Mouse (Mus musculus): ENCODE measurements around the gene Selenos.

The Selenos gene

GRCm38 (mm10) chr7:66079364-66080230 lies at the start of gene Selenos:
Gene Selenos (plus strand): TSS chr7:66079649.
- DNase-seq (ENCODE audit: low spot score), result peak; percentile 98

- DNase-seq (ENCODE audit: low spot score), result no peak
These were observed 42.6 kb upstream of the Selenos start for GRCm38 (mm10) chr7:66036809-66037208.

- no peak for DNase-seq (ENCODE audit: low spot score)
These were observed 41.2 kb upstream of the Selenos start for GRCm38 (mm10) chr7:66038261-66038660.

GRCm38 (mm10) chr7:66038730-66039129 lies 40.7 kb upstream of the Selenos start:
- no peak for DNase-seq (ENCODE audit: low spot score)

GRCm38 (mm10) chr7:66040026-66040814 lies 39.2 kb upstream of the Selenos start:
- no peak for DNase-seq (ENCODE audit: low spot score)

- no peak for DNase-seq (ENCODE audit: low spot score)
These were observed 35.6 kb upstream of the Selenos start, which contains the start of gene Gm45213 for GRCm38 (mm10) chr7:66043552-66044459. Gene Gm45213 (plus strand): TSS chr7:66043602.

- peak; percentile 23 for DNase-seq (ENCODE audit: low spot score)
These were observed 34.8 kb upstream of the Selenos start for GRCm38 (mm10) chr7:66044617-66045016.

- peak; percentile 74 for DNase-seq (ENCODE audit: low spot score)
These were observed 32.2 kb upstream of the Selenos start for GRCm38 (mm10) chr7:66046921-66047918.

GRCm38 (mm10) chr7:66047975-66048374 lies 31.5 kb upstream of the Selenos start:
- no peak for DNase-seq (ENCODE audit: low spot score)

- no peak for DNase-seq (ENCODE audit: low spot score)
These were observed 30.8 kb upstream of the Selenos start for GRCm38 (mm10) chr7:66048446-66049230.

- DNase-seq (ENCODE audit: low spot score), result no peak
These were observed 25.4 kb upstream of the Selenos start for GRCm38 (mm10) chr7:66053946-66054483.

GRCm38 (mm10) chr7:66055356-66055755 lies 24.1 kb upstream of the Selenos start:
- DNase-seq (ENCODE audit: low spot score), result peak; percentile 45

- DNase-seq (ENCODE audit: low spot score), result no peak
These were observed 20.7 kb upstream of the Selenos start, which contains the start of gene Snrpa1 for GRCm38 (mm10) chr7:66058703-66059102. Gene Snrpa1 (plus strand): TSS chr7:66059003.

GRCm38 (mm10) chr7:66060066-66060956 lies 19.1 kb upstream of the Selenos start:
- peak; percentile 97 for DNase-seq (ENCODE audit: low spot score)

- DNase-seq (ENCODE audit: low spot score), result no peak
These were observed 18.4 kb upstream of the Selenos start for GRCm38 (mm10) chr7:66061057-66061456.

GRCm38 (mm10) chr7:66076411-66076810 lies 3.0 kb upstream of the Selenos start:
- DNase-seq (ENCODE audit: low spot score), result no peak

- DNase-seq (ENCODE audit: low spot score), result peak; percentile 31
These were observed 773 bp downstream of the Selenos start for GRCm38 (mm10) chr7:66080231-66080613.

- no peak for DNase-seq (ENCODE audit: low spot score)
These were observed 4.3 kb downstream of the Selenos start for GRCm38 (mm10) chr7:66083757-66084156.
